Mouse (Mus musculus) midbrain, embryonic 11.5 days (tissue): ENCODE results near the gene Rtn1. TPM values are rescaled to one million over a fixed set of nuclear protein-coding genes. Genes with fewer than 3 reads are reported as not detected.

Experiments
- ATAC-seq: fragments of 200-750 bp; cut with Nextera tagmentation; 2 replicates; pipeline ENCODE4 v1.8.0; 2017; ENCODE audit warnings: moderate TSS enrichment, moderate library complexity; ENCODE audit not compliant: low FRiP score
- DNase-seq: peaks from one replicate; pipeline ENCODE4 v3.0.0; 2015; ENCODE audit warnings: low spot score; ENCODE audit errors: missing footprints
- H3K27ac ChIP-seq: fragments of 300-500 bp; sonication (generic); 2 replicates; pipeline ENCODE4 v1.5.1; 2014; ENCODE audit warnings: low read depth, low read length
- H3K27me3 ChIP-seq: fragments of 300-500 bp; sonication (generic); 2 replicates; pipeline ENCODE4 v1.6.1; 2014; ENCODE audit warnings: mild to moderate bottlenecking, low read length, moderate library complexity, mixed read lengths; ENCODE audit not compliant: control insufficient read depth, insufficient read depth
- H3K36me3 ChIP-seq: fragments of 300-500 bp; sonication (generic); 2 replicates; pipeline ENCODE4 v1.6.1; 2014; ENCODE audit warnings: mild to moderate bottlenecking, low read length, moderate library complexity, mixed read lengths; ENCODE audit not compliant: control insufficient read depth, insufficient read depth
- H3K4me1 ChIP-seq: fragments of 300-500 bp; sonication (generic); 2 replicates; pipeline ENCODE4 v1.6.1; 2014; ENCODE audit warnings: low read length; ENCODE audit not compliant: control insufficient read depth, insufficient read depth
- H3K4me2 ChIP-seq: fragments of 300-500 bp; sonication (generic); 2 replicates; pipeline ENCODE4 v1.6.1; 2014; ENCODE audit warnings: mild to moderate bottlenecking, moderate library complexity
- H3K4me3 ChIP-seq: fragments of 300-500 bp; sonication (generic); 2 replicates; pipeline ENCODE4 v1.5.1; 2014; ENCODE audit warnings: low read depth, low read length
- H3K9ac ChIP-seq: fragments of 300-500 bp; sonication (generic); 2 replicates; pipeline ENCODE4 v1.6.1; 2014; ENCODE audit warnings: low read length
- H3K9me3 ChIP-seq: fragments of 300-500 bp; sonication (generic); 2 replicates; pipeline ENCODE4 v1.6.1; 2016; ENCODE audit warnings: low read length; ENCODE audit not compliant: control insufficient read depth
- WGBS: fragments of 180-500 bp; shearing (Covaris S2); extraction: QIAGEN DNeasy Blood & Tissue Kit; methylation state at CpG from one replicate; pipeline ENCODE4 v1.1.7; 2014; 5-methylcytosine and 5-hydroxymethylcytosine counted together
- polyA plus RNA-seq: library from polyadenylated mRNA; unstranded; fragments of >200 nt; fragmentation: Nextera tagmentation; extraction: Ambion mirVana; gene quantifications from 2 replicates; pipeline ENCODE4 v1.2.1, GENCODE M21; 2014

Rtn1 gene
- polyA plus RNA-seq, 1 experiment from 2014 or later = 335 TPM

- 56% methylated on average over 4 of the region's 4 CpGs for WGBS
- Histone ChIP-seq H3K4me3 (no peak overlapping the region), H3K9me3 (no peaks in the 10 kb centered on the region), H3K9ac (no peak overlapping the region), H3K27me3 (no peaks in the 10 kb centered on the region), H3K27ac (no peak overlapping the region), H3K36me3 (no peaks in the 10 kb centered on the region), H3K4me1 (no peaks in the 10 kb centered on the region), H3K4me2 (no peak overlapping the region)
- no peak for DNase-seq
- no peak for ATAC-seq
Observed at GRCm38 (mm10) chr12:72422681-72423080, 13.8 kb upstream of the Rtn1 start.

- Histone ChIP-seq H3K4me1 (no peaks in the 10 kb centered on the region), H3K9ac (no peak overlapping the region), H3K27ac (no peak overlapping the region), H3K4me3 (no peak overlapping the region), H3K36me3 (no peaks in the 10 kb centered on the region), H3K27me3 (no peaks in the 10 kb centered on the region), H3K4me2 (no peak overlapping the region), H3K9me3 (no peaks in the 10 kb centered on the region)
- DNase-seq (no peak), ATAC-seq (no peak)
- 43% methylated on average over 3 of the region's 3 CpGs for WGBS
Observed at GRCm38 (mm10) chr12:72417762-72418161, 8.9 kb upstream of the Rtn1 start.

GRCm38 (mm10) chr12:72408111-72408891 lies 553 bp downstream of the Rtn1 start:
- peak; percentile 97 for DNase-seq
- Histone ChIP-seq H3K36me3 (no peaks in the 10 kb centered on the region), H3K4me1 (peaks cover 13% of the 10 kb centered on the region), H3K27ac (peak overlapping the region; percentile 27; the same call in 1 of the 2 replicates), H3K4me2 (peak overlapping the region; percentile 95), H3K4me3 (peak overlapping the region; percentile 65), H3K9me3 (no peaks in the 10 kb centered on the region), H3K9ac (peak overlapping the region; percentile 67), H3K27me3 (peaks cover 17% of the 10 kb centered on the region; the same call in 1 of the 2 replicates)
- peak; percentile 88 for ATAC-seq
- WGBS = under 1% methylated on average over 62 of the region's 63 CpGs

GRCm38 (mm10) chr12:72407721-72408110 lies 1.1 kb downstream of the Rtn1 start:
- peaks cover 17% of the 10 kb centered on the region; the same call in 1 of the 2 replicates for H3K27me3 ChIP-seq
- under 1% methylated on average over 17 of the region's 17 CpGs for WGBS
- H3K27ac ChIP-seq = peak overlapping the region; percentile 48; the same call in 1 of the 2 replicates
- peak overlapping the region; percentile 65 for H3K4me3 ChIP-seq
- H3K4me1 ChIP-seq = peaks cover 13% of the 10 kb centered on the region
- H3K36me3 ChIP-seq = no peaks in the 10 kb centered on the region
- no peaks in the 10 kb centered on the region for H3K9me3 ChIP-seq
- DNase-seq = peak; percentile 94
- H3K9ac ChIP-seq = peak overlapping the region; percentile 67
- ATAC-seq = peak; percentile 7; the same call in 1 of the 2 replicates
- H3K4me2 ChIP-seq = peak overlapping the region; percentile 95

GRCm38 (mm10) chr12:72407146-72407545 lies 1.7 kb downstream of the Rtn1 start:
- Histone ChIP-seq H3K9ac (peak overlapping the region; percentile 67), H3K4me3 (peak overlapping the region; percentile 65), H3K4me1 (peaks cover 13% of the 10 kb centered on the region), H3K36me3 (no peaks in the 10 kb centered on the region), H3K9me3 (no peaks in the 10 kb centered on the region), H3K27me3 (peaks cover 17% of the 10 kb centered on the region; the same call in 1 of the 2 replicates), H3K27ac (peak overlapping the region; percentile 48; the same call in 1 of the 2 replicates), H3K4me2 (peak overlapping the region; percentile 95)
- 6% methylated on average over 11 of the region's 11 CpGs for WGBS
- DNase-seq (peak; percentile 90), ATAC-seq (peak; percentile 59)

GRCm38 (mm10) chr12:72405031-72405430 lies 3.8 kb downstream of the Rtn1 start:
- peaks cover 17% of the 10 kb centered on the region; the same call in 1 of the 2 replicates for H3K27me3 ChIP-seq
- H3K4me3 ChIP-seq = no peak overlapping the region
- no peak overlapping the region for H3K27ac ChIP-seq
- H3K4me1 ChIP-seq = peaks cover 13% of the 10 kb centered on the region
- no peak for DNase-seq
- WGBS = 52% methylated on average over 5 of the region's 5 CpGs
- no peak for ATAC-seq
- no peak overlapping the region for H3K9ac ChIP-seq
- no peak overlapping the region for H3K4me2 ChIP-seq
- no peaks in the 10 kb centered on the region for H3K36me3 ChIP-seq
- no peaks in the 10 kb centered on the region for H3K9me3 ChIP-seq

GRCm38 (mm10) chr12:72393046-72393805 lies 15.6 kb downstream of the Rtn1 start:
- ATAC-seq (no peak; the same call in 1 of the 2 replicates), DNase-seq (no peak)
- WGBS = 55% methylated on average over 13 of the region's 13 CpGs
- H3K4me3 ChIP-seq = no peak overlapping the region
- H3K9me3 ChIP-seq = no peaks in the 10 kb centered on the region
- H3K4me1 ChIP-seq = no peaks in the 10 kb centered on the region
- H3K27me3 ChIP-seq = no peaks in the 10 kb centered on the region
- no peaks in the 10 kb centered on the region for H3K36me3 ChIP-seq
- H3K9ac ChIP-seq = no peak overlapping the region
- H3K4me2 ChIP-seq = no peak overlapping the region
- H3K27ac ChIP-seq = no peak overlapping the region

GRCm38 (mm10) chr12:72390346-72390745 lies 18.5 kb downstream of the Rtn1 start:
- no peaks in the 10 kb centered on the region for H3K27me3 ChIP-seq

More at GRCm38 (mm10) chr12:72390346-72390745, 18.5 kb downstream of the Rtn1 start:
- no peak for ATAC-seq
- DNase-seq = no peak
- H3K4me1 ChIP-seq = no peaks in the 10 kb centered on the region
- no peak overlapping the region for H3K4me2 ChIP-seq
- 69% methylated on average over 2 of the region's 2 CpGs for WGBS
- no peaks in the 10 kb centered on the region for H3K9me3 ChIP-seq
- H3K27ac ChIP-seq = no peak overlapping the region
- H3K36me3 ChIP-seq = no peaks in the 10 kb centered on the region
- H3K9ac ChIP-seq = no peak overlapping the region
- no peak overlapping the region for H3K4me3 ChIP-seq
